ENCODE assay signal across 7 mouse cellular contexts in genomic region chr7:144207849-144208248, GRCm38 (mm10).
DNase-seq lines count a peak whose midpoint lies in the region; ATAC-seq and TF ChIP-seq lines count a peak whose summit lies in the region.

No protein-coding gene starts in this region.

- H3K36me3 ChIP-seq in heart, embryonic 16.5 days (ENCODE audit: control insufficient read depth, insufficient read depth), result no peaks in the 10 kb centered on the region
- H3K36me3 ChIP-seq in midbrain, embryonic 14.5 days (ENCODE audit: control insufficient read depth, insufficient read depth, low read length), result no peaks in the 10 kb centered on the region
- no peaks in the 10 kb centered on the region for H3K36me3 ChIP-seq in testis, adult 2 months (ENCODE audit: control insufficient read depth, insufficient read depth, low read length)

- peak; percentile 52 for DNase-seq in ES-CJ7 (ENCODE audit: low read depth, low spot score)
- DNase-seq in adipocyte (ENCODE audit: low spot score), result peak; percentile 69
- DNase-seq in embryo, embryonic 11 days, result peak; percentile 72
- peak; percentile 56 to 81 for DNase-seq in layer of hippocampus, postnatal 14 days (ENCODE audit: low spot score in 2 of 2)
- DNase-seq in midbrain, embryonic 14.5 days, result peak; percentile 77

- peak; percentile 60; the same call in 1 of the 2 replicates for ATAC-seq in heart, embryonic 16.5 days (replicated peaks; ENCODE audit: extremely low read depth, insufficient read depth, low FRiP score)
- no peak for ATAC-seq in midbrain, embryonic 14.5 days (ENCODE audit: low FRiP score, low TSS enrichment)

- 17% methylated on average over 7 of the region's 7 CpGs for WGBS in heart, embryonic 16.5 days
- WGBS in midbrain, embryonic 14.5 days, result 20% methylated on average over 7 of the region's 7 CpGs

- no peak overlapping the region for H3K9ac ChIP-seq in heart, embryonic 16.5 days (ENCODE audit: low read length)
- H3K9ac ChIP-seq in midbrain, embryonic 14.5 days (replicated peaks; ENCODE audit: low read length), result no peak overlapping the region

- no peak overlapping the region for H3K4me3 ChIP-seq in heart, embryonic 16.5 days (ENCODE audit: low read length)
- H3K4me3 ChIP-seq in midbrain, embryonic 14.5 days (replicated peaks; ENCODE audit: low read depth, low read length), result no peak overlapping the region
- no peak overlapping the region for H3K4me3 ChIP-seq in testis, adult 2 months (ENCODE audit: control insufficient read depth, low read depth, low read length)

- no peaks in the 10 kb centered on the region; the same call in 1 of the 2 replicates for H3K27me3 ChIP-seq in heart, embryonic 16.5 days (ENCODE audit: control insufficient read depth, insufficient read depth, low read length)
- H3K27me3 ChIP-seq in midbrain, embryonic 14.5 days (ENCODE audit: control insufficient read depth, insufficient read depth, low read length), result no peaks in the 10 kb centered on the region
- H3K27me3 ChIP-seq in testis, adult 2 months (ENCODE audit: control insufficient read depth, insufficient read depth, low read length), result no peaks in the 10 kb centered on the region

- H3K27ac ChIP-seq in heart, embryonic 16.5 days (ENCODE audit: low read length), result no peak overlapping the region
- H3K27ac ChIP-seq in midbrain, embryonic 14.5 days (replicated peaks; ENCODE audit: low read depth, low read length), result no peak overlapping the region
- H3K27ac ChIP-seq in testis, adult 2 months (ENCODE audit: control insufficient read depth, insufficient read depth, low read depth, low read length), result no peak overlapping the region

- H3K9me3 ChIP-seq in heart, embryonic 16.5 days (replicated peaks; ENCODE audit: control insufficient read depth, low read length), result no peaks in the 10 kb centered on the region
- no peaks in the 10 kb centered on the region for H3K9me3 ChIP-seq in midbrain, embryonic 14.5 days (ENCODE audit: control insufficient read depth, low read length)

- H3K4me1 ChIP-seq in heart, embryonic 16.5 days (ENCODE audit: control insufficient read depth, insufficient read depth, low read length), result peaks cover 4% of the 10 kb centered on the region
- peaks cover 7% of the 10 kb centered on the region; the same call in 1 of the 2 replicates for H3K4me1 ChIP-seq in midbrain, embryonic 14.5 days (ENCODE audit: control insufficient read depth, insufficient read depth, low read length)
- no peaks in the 10 kb centered on the region for H3K4me1 ChIP-seq in testis, adult 2 months (ENCODE audit: control insufficient read depth, insufficient read depth, low read length)

- peak overlapping the region; percentile 28; the same call in 1 of the 2 replicates for H3K4me2 ChIP-seq in heart, embryonic 16.5 days (ENCODE audit: low read depth, low read length)
- no peak overlapping the region for H3K4me2 ChIP-seq in midbrain, embryonic 14.5 days (ENCODE audit: low read length)

- TF ChIP-seq POLR2A in testis, adult 2 months (IDR thresholded peaks at IDR 0.05; ENCODE audit: control insufficient read depth, low read depth, low read length), result no peak

- peak; percentile 68; the same call in 1 of the 2 replicates for TF ChIP-seq CTCF in testis, adult 2 months (IDR thresholded peaks at IDR 0.05; ENCODE audit: control insufficient read depth, insufficient read depth, insufficient replicate concordance, low read depth, low read length)
